ENCODE assay signal across 9 mouse cellular contexts in genomic region chr5:124452494-124453228, GRCm38 (mm10). TPM values are rescaled to one million over a fixed set of nuclear protein-coding genes. Genes with fewer than 3 reads are reported as not detected.
DNase-seq lines count a peak whose midpoint lies in the region; ATAC-seq and TF ChIP-seq lines count a peak whose summit lies in the region.
"Had no signal": no experiment of that assay in that cellular context is flagged by ENCODE, and none has a peak within 500 bp of the region (broad histone marks: within the 10 kb centered on the region; RNA-seq: fewer than 3 reads in every experiment).

No protein-coding gene starts in this region.

- no peak overlapping the region for H3K4me3 ChIP-seq in kidney, embryonic 16.5 days (ENCODE audit: low read length)
- H3K4me3 ChIP-seq in forebrain, postnatal 0 days (ENCODE audit: low read depth, low read length) = no peak overlapping the region
- H3K4me3 ChIP-seq: embryonic facial prominence, embryonic 12.5 days had no signal

- H3K27ac ChIP-seq in kidney, embryonic 16.5 days (ENCODE audit: low read length) = no peak overlapping the region; the same call in 1 of the 2 replicates
- peak overlapping the region; percentile 76 for H3K27ac ChIP-seq in forebrain, postnatal 0 days (ENCODE audit: low read depth, low read length)

- no peak for TF ChIP-seq CTCF in forebrain, postnatal 0 days (IDR thresholded peaks at IDR 0.05; ENCODE audit: low read depth)

- DNase-seq in kidney, adult 11 months = peak; percentile 73
- peak; percentile 39 to 47 for DNase-seq in cerebellum, postnatal 14 days
- DNase-seq in forebrain, postnatal 0 days = no peak
- peak; percentile 53 to 62 for DNase-seq in layer of hippocampus, postnatal 36 days

- no peaks in the 10 kb centered on the region for H3K9me3 ChIP-seq in kidney, embryonic 16.5 days (ENCODE audit: low read length)
- H3K9me3 ChIP-seq in forebrain, postnatal 0 days (ENCODE audit: low read length) = no peaks in the 10 kb centered on the region
- H3K9me3 ChIP-seq: embryonic facial prominence, embryonic 12.5 days had no signal

- no peaks in the 10 kb centered on the region for H3K27me3 ChIP-seq in kidney, embryonic 16.5 days (ENCODE audit: insufficient read depth, low read length)
- no peaks in the 10 kb centered on the region for H3K27me3 ChIP-seq in forebrain, postnatal 0 days (ENCODE audit: insufficient read depth, low read length)
- H3K27me3 ChIP-seq: embryonic facial prominence, embryonic 12.5 days had no signal

- peaks cover 83% of the 10 kb centered on the region for H3K36me3 ChIP-seq in kidney, embryonic 16.5 days (ENCODE audit: insufficient read depth, low read length)
- H3K36me3 ChIP-seq in forebrain, postnatal 0 days (ENCODE audit: insufficient read depth) = peaks cover 86% of the 10 kb centered on the region

- H3K9ac ChIP-seq in kidney, embryonic 16.5 days (replicated peaks; ENCODE audit: low read length) = no peak overlapping the region
- no peak overlapping the region; the same call in 1 of the 2 replicates for H3K9ac ChIP-seq in forebrain, postnatal 0 days
- H3K9ac ChIP-seq: embryonic facial prominence, embryonic 12.5 days had no signal

- WGBS in kidney, embryonic 16.5 days = 77% methylated on average over 15 of the region's 15 CpGs
- 72% methylated on average over 15 of the region's 15 CpGs for WGBS in forebrain, postnatal 0 days

- ATAC-seq in kidney, embryonic 16.5 days (ENCODE audit: low FRiP score, low TSS enrichment) = no peak
- ATAC-seq in forebrain, postnatal 0 days = 0 out of 2 replicates have a peak, but pooled peaks have one; percentile 10
- ATAC-seq in monocyte, adult 5-6 weeks (replicated peaks; ENCODE audit: insufficient number of reproducible peaks, low FRiP score, low TSS enrichment, poor library complexity, severe bottlenecking) = no peak
- ATAC-seq in inflammation-experienced regulatory T-cells, adult 6 months = no peak
- ATAC-seq: midbrain, embryonic 16.5 days had no signal

- no peak overlapping the region for H3K4me2 ChIP-seq in kidney, embryonic 16.5 days (replicated peaks; ENCODE audit: low read depth, low read length)
- no peak overlapping the region for H3K4me2 ChIP-seq in forebrain, postnatal 0 days (ENCODE audit: low read depth)
- H3K4me2 ChIP-seq: embryonic facial prominence, embryonic 12.5 days had no signal

- no peaks in the 10 kb centered on the region; the same call in 1 of the 2 replicates for H3K4me1 ChIP-seq in kidney, embryonic 16.5 days (ENCODE audit: insufficient read depth, low read length)
- no peaks in the 10 kb centered on the region for H3K4me1 ChIP-seq in forebrain, postnatal 0 days (ENCODE audit: insufficient read depth)

RNA-seq across cellular contexts. Expression of gene Kmt5a, which starts 12.9 kb away (rescaled TPM):
- 30.7 and 38.1 TPM in 2 replicates for polyA plus RNA-seq in kidney, embryonic 16.5 days (2015; fragmentation: Nextera tagmentation; extraction: Ambion mirVana)
- total RNA-seq in forebrain, postnatal 0 days (2014; rRNA removed) = 43.4 and 45.0 TPM in 2 replicates
- polyA plus RNA-seq in forebrain, postnatal 0 days (2015; fragmentation: Nextera tagmentation; extraction: Ambion mirVana) = 21.2 and 23.6 TPM in 2 replicates
- 10 to 100 TPM; 63.9 to 78.5 TPM for total RNA-seq in layer of hippocampus, postnatal 36 days (2021)
- total RNA-seq in monocyte, adult 5-6 weeks (2017) = 78.3 to 109 TPM (median 102 TPM) in 3 replicates
- polyA plus RNA-seq in inflammation-experienced regulatory T-cells, adult 6 months (2017; shearing (Covaris generic)) = 10 to 100 TPM; 19.3 to 33.6 (median 23.2) TPM

RNA-seq across cellular contexts. Expression of gene Rilpl2, which starts 25.5 kb away (rescaled TPM):
- 34.7 and 36.8 TPM in 2 replicates for polyA plus RNA-seq in kidney, embryonic 16.5 days (2015; fragmentation: Nextera tagmentation; extraction: Ambion mirVana)
- 37.9 and 38.2 TPM in 2 replicates for total RNA-seq in forebrain, postnatal 0 days (2014; rRNA removed)
- polyA plus RNA-seq in forebrain, postnatal 0 days (2015; fragmentation: Nextera tagmentation; extraction: Ambion mirVana) = 39.4 and 41.2 TPM in 2 replicates
- total RNA-seq in layer of hippocampus, postnatal 36 days (2021) = 10 to 100 TPM; 19.8 to 20.6 TPM
- 47.8 to 86.1 TPM (median 71.4 TPM) in 3 replicates for total RNA-seq in monocyte, adult 5-6 weeks (2017)
- polyA plus RNA-seq in inflammation-experienced regulatory T-cells, adult 6 months (2017; shearing (Covaris generic)) = 10 to 100 TPM; 56.2 to 88.3 (median 67.1) TPM

RNA-seq across cellular contexts. Expression of gene Sbno1, which starts 26.9 kb away (rescaled TPM):
- polyA plus RNA-seq in kidney, embryonic 16.5 days (2015; fragmentation: Nextera tagmentation; extraction: Ambion mirVana) = 72.7 and 94.8 TPM in 2 replicates
- 41.7 and 52.1 TPM in 2 replicates for total RNA-seq in forebrain, postnatal 0 days (2014; rRNA removed)
- 44.1 and 70.4 TPM in 2 replicates for polyA plus RNA-seq in forebrain, postnatal 0 days (2015; fragmentation: Nextera tagmentation; extraction: Ambion mirVana)
- 100 to 1,000 TPM; 148 to 157 TPM for total RNA-seq in layer of hippocampus, postnatal 36 days (2021)
- total RNA-seq in monocyte, adult 5-6 weeks (2017) = 178 to 275 TPM (median 193 TPM) in 3 replicates
- polyA plus RNA-seq in inflammation-experienced regulatory T-cells, adult 6 months (2017; shearing (Covaris generic)) = 100 to 1,000 TPM; 127 to 199 (median 163) TPM

RNA-seq across cellular contexts. Expression of gene Snrnp35, which starts 30.3 kb away (rescaled TPM):
- 27.4 and 29.4 TPM in 2 replicates for polyA plus RNA-seq in kidney, embryonic 16.5 days (2015; fragmentation: Nextera tagmentation; extraction: Ambion mirVana)
- 15.9 and 16.0 TPM in 2 replicates for total RNA-seq in forebrain, postnatal 0 days (2014; rRNA removed)
- 16.6 and 17.7 TPM in 2 replicates for polyA plus RNA-seq in forebrain, postnatal 0 days (2015; fragmentation: Nextera tagmentation; extraction: Ambion mirVana)
- total RNA-seq in layer of hippocampus, postnatal 36 days (2021) = 10 to 100 TPM; 27.4 to 31.7 TPM
- 7.4 to 12.5 TPM (median 9.8 TPM) in 3 replicates for total RNA-seq in monocyte, adult 5-6 weeks (2017)
- 10 to 100 TPM in 1 of 3 experiments, 1 to 10 TPM in 2; 6.5 to 12.1 (median 9.7) TPM for polyA plus RNA-seq in inflammation-experienced regulatory T-cells, adult 6 months (2017; shearing (Covaris generic))
